Mouse (Mus musculus): ENCODE results near the gene Grin3b.

GRCm38 (mm10) chr10:79978061-79978460 is 7.5 kb downstream of the Grin3b start:
- TF ChIP-seq CTCF (IDR thresholded peaks at IDR 0.05; ENCODE audit: extremely low read depth, insufficient read length, insufficient replicate concordance, low read depth, low read length) (no peak), POLR2A (IDR thresholded peaks at IDR 0.05; ENCODE audit: low read depth, low read length) (no peak)

Data from small intestine, adult 2 months (tissue).